In genomic region chr10:122963463-122964240, GRCm38 (mm10) we compare ENCODE assay signal across 9 mouse cellular contexts.
DNase-seq lines count a peak whose midpoint lies in the region; ATAC-seq and TF ChIP-seq lines count a peak whose summit lies in the region.
"Had no signal": no experiment of that assay in that cellular context is flagged by ENCODE, and none has a peak within 500 bp of the region (broad histone marks: within the 10 kb centered on the region; RNA-seq: fewer than 3 reads in every experiment).

No protein-coding gene starts in this region.

- peaks cover 2% of the 10 kb centered on the region for H3K4me1 ChIP-seq in heart, adult 2 months (ENCODE audit: control insufficient read depth, insufficient read depth, low read length)
- H3K4me1 ChIP-seq in forebrain, postnatal 0 days (ENCODE audit: insufficient read depth) = peaks cover 10% of the 10 kb centered on the region; the same call in 1 of the 2 replicates
- peaks cover 52% of the 10 kb centered on the region for H3K4me1 ChIP-seq in neural tube, embryonic 13.5 days (replicated peaks)

- H3K27ac ChIP-seq in heart, adult 2 months = no peak overlapping the region
- peak overlapping the region; percentile 29; the same call in 1 of the 2 replicates for H3K27ac ChIP-seq in forebrain, postnatal 0 days (ENCODE audit: low read depth, low read length)
- peak overlapping the region; percentile 84 for H3K27ac ChIP-seq in neural tube, embryonic 13.5 days (replicated peaks)

- no peaks in the 10 kb centered on the region for H3K27me3 ChIP-seq in heart, adult 2 months (ENCODE audit: control insufficient read depth, insufficient read depth, low read length)
- H3K27me3 ChIP-seq in forebrain, postnatal 0 days (ENCODE audit: insufficient read depth, low read length) = no peaks in the 10 kb centered on the region
- H3K27me3 ChIP-seq in neural tube, embryonic 13.5 days = no peaks in the 10 kb centered on the region

- no peaks in the 10 kb centered on the region for H3K36me3 ChIP-seq in heart, adult 2 months (ENCODE audit: control insufficient read depth, insufficient read depth, low read length)
- no peaks in the 10 kb centered on the region for H3K36me3 ChIP-seq in forebrain, postnatal 0 days (ENCODE audit: insufficient read depth)
- no peaks in the 10 kb centered on the region for H3K36me3 ChIP-seq in neural tube, embryonic 13.5 days
- H3K36me3 ChIP-seq: G1E had no signal

- H3K9me3 ChIP-seq in forebrain, postnatal 0 days (ENCODE audit: low read length) = no peaks in the 10 kb centered on the region
- H3K9me3 ChIP-seq in neural tube, embryonic 13.5 days = no peaks in the 10 kb centered on the region

- H3K4me3 ChIP-seq in heart, adult 2 months = no peak overlapping the region
- H3K4me3 ChIP-seq in forebrain, postnatal 0 days (ENCODE audit: low read depth, low read length) = peak overlapping the region; percentile 12; the same call in 1 of the 2 replicates
- peak overlapping the region; percentile 18; the same call in 1 of the 2 replicates for H3K4me3 ChIP-seq in neural tube, embryonic 13.5 days

- ATAC-seq in forebrain, postnatal 0 days = peak; percentile 72
- peak; percentile 68 for ATAC-seq in neural tube, embryonic 13.5 days (ENCODE audit: low read depth)
- no peak for ATAC-seq in inflammation-experienced regulatory T-cells, adult 6 months

- no peak for TF ChIP-seq POLR2A in heart, adult 2 months (IDR thresholded peaks at IDR 0.05; ENCODE audit: insufficient read depth, low read depth, low read length)

- DNase-seq in heart, adult 2 months = no peak
- DNase-seq in heart, adult 8-10 months (ENCODE audit: low spot score) = no peak
- DNase-seq in ZHBTc4 (ENCODE audit: low read depth, low spot score) = peak; percentile 35
- peak; percentile 60 for DNase-seq in forebrain, postnatal 0 days
- DNase-seq in kidney, postnatal 25 days = peak; percentile 65 to 66
- DNase-seq in adrenal gland, postnatal 25 days = no peak

- H3K79me2 ChIP-seq in heart, adult 2 months (replicated peaks; ENCODE audit: control insufficient read depth, insufficient read depth, low read length) = no peaks in the 10 kb centered on the region

- peak overlapping the region; percentile 6; the same call in 1 of the 2 replicates for H3K9ac ChIP-seq in heart, adult 2 months (ENCODE audit: low read depth, low read length)
- H3K9ac ChIP-seq in forebrain, postnatal 0 days = peak overlapping the region; percentile 39
- H3K9ac ChIP-seq in neural tube, embryonic 13.5 days = peak overlapping the region; percentile 59

- no peak for TF ChIP-seq CTCF in heart, adult 2 months (IDR thresholded peaks at IDR 0.05)
- TF ChIP-seq CTCF in forebrain, postnatal 0 days (IDR thresholded peaks at IDR 0.05; ENCODE audit: low read depth) = no peak

- no peak for TF ChIP-seq EP300 in heart, adult 2 months (IDR thresholded peaks at IDR 0.05; ENCODE audit: insufficient read depth, low read depth, low read length)

- WGBS in heart, adult 2 months = 15% methylated on average over 21 of the region's 21 CpGs
- 3% methylated on average over 21 of the region's 21 CpGs for WGBS in forebrain, postnatal 0 days
- WGBS in neural tube, embryonic 13.5 days = 2% methylated on average over 21 of the region's 21 CpGs

- H3K4me2 ChIP-seq in forebrain, postnatal 0 days (ENCODE audit: low read depth) = peak overlapping the region; percentile 42
- H3K4me2 ChIP-seq in neural tube, embryonic 13.5 days = peak overlapping the region; percentile 56

- intact Hi-C loops in heart, adult 2 months (cut with DNase I) = loop anchor here (2.0 kb wide), 1 partner anchor 19 kb away; no protein-coding TSS in a partner anchor

Comparison
In these comparisons a context has a peak if more than half of its experiments do, and no peak if none do; other contexts are left out.
1. DNase-seq: peak in ZHBTc4 (single experiment), forebrain, postnatal 0 days (single experiment) and kidney, postnatal 25 days (2 of 2); none in heart, adult 2 months (0 of 2), heart, adult 8-10 months (single experiment) and adrenal gland, postnatal 25 days (single experiment).
2. H3K9ac ChIP-seq: peak in every context shown above with its lines; median percentile 59 in neural tube, embryonic 13.5 days; 39 in forebrain, postnatal 0 days; 6 in heart, adult 2 months.